Mouse (Mus musculus): ENCODE results near the gene Pde3b.
"Not testable (repeated sequence)": the region's sequence is repeated elsewhere in the genome, so short reads cannot be mapped to it uniquely, and the experiment has no call there.

The Pde3b gene

DNA sequence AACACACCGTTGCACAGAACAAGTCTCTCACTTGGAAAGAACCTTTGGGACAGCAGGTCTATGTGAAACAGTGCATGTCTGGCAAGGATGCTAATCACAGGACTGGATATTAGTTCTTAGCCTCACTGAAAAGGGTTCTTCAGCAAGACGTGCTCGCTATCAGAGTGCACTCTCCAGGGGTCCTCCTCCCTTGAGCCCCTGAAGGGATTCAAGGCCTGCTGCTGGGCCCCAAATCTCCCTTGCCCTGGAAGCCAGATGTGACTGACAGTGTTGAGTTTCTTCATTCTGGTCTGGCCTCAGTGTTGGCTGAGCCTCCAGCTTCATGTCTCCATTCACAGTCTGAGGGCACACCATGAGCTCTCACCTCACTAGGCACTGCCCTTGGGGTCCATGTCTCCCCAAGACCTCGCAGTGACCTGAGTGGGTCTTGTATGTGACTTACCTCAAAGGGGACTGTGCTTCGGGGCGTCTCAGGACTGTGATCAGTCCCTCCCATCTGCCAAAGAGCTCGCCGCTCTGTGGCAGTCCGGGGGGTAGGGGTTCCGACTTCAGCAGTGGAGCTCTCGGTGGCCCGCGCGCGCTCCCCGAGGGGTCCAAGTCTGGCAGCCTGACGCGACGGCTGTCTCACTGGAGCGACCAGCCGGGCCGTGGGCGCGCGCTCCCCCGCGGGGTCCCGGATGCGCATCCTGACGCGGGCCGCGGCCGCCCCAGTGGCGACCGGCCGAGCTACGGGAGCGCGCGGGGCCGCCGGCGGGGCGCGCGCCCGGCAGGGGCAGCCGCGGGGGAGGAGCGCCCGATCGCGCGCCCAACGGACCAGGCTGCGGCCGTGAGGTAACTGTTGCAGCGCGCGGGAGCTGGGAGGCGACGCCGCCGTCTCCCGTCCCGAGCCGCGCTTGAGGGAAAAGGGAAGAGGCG lies at the start of gene Pde3b:
Pde3b (plus strand) TSS at position 861 of the 915 bp plus-strand sequence.
- peak; percentile 26 to 33 for DNase-seq (ENCODE audit: low spot score in 2 of 2)

GRCm38 (mm10) chr7:114402130-114402529 lies 13.0 kb upstream of the Pde3b start:
- no peak for DNase-seq (ENCODE audit: low spot score in 2 of 2)

GRCm38 (mm10) chr7:114415336-114416020 lies 397 bp downstream of the Pde3b start:
- peak; percentile 46 to 58 for DNase-seq (ENCODE audit: low spot score in 2 of 2)

DNA sequence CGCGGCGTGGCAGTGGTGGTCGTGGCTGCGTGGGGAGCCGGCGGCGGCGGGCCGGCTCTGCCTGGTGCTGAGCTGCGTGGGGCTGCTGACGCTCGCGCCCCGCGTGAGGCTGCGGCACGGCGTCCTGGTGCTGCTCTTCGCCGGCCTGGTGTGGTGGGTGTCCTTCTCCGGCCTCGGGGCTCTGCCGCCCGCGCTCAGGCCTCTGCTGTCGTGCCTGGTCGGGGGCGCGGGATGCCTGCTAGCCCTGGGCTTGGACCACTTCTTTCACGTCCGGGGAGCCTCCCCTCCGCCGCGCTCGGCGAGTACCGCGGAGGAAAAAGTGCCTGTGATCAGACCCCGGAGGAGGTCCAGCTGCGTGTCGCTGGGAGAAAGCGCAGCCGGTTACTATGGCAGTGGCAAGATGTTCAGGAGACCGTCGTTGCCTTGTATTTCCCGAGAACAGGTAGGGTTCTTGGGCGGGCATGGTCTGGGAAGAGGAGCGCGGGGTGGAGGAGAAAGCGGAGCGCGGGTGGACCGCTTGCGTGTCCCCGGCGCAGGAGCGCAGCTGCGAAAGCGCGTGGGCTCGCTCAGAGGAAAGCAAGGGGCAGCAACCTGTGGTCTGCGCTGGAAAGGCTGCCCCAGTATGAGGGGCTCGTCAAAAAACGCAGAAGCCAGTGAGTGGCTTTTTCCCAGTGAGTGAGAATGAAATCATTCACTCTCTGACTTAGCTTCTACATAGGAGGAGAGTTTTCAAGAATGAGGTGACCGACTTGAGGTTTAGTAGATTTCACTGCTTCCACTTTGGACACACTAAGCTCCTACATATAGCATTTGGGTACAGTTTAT lies 1.2 kb downstream of the Pde3b start:
- peak in 1 of 2 experiments; percentile 49 for DNase-seq (ENCODE audit: low spot score in 2 of 2)

- DNase-seq (ENCODE audit: low spot score in 2 of 2), result not testable (repeated sequence)
Measured at GRCm38 (mm10) chr7:114419331-114419730, 4.2 kb downstream of the Pde3b start.

- no peak for DNase-seq (ENCODE audit: low spot score in 2 of 2)
Measured at GRCm38 (mm10) chr7:114420918-114421317, 5.8 kb downstream of the Pde3b start.

GRCm38 (mm10) chr7:114422224-114422623 lies 7.1 kb downstream of the Pde3b start:
- no peak for DNase-seq (ENCODE audit: low spot score in 2 of 2)

GRCm38 (mm10) chr7:114429768-114430167 lies 14.7 kb downstream of the Pde3b start:
- DNase-seq (ENCODE audit: low spot score in 2 of 2), result no peak

GRCm38 (mm10) chr7:114431966-114432365 lies 16.9 kb downstream of the Pde3b start:
- DNase-seq (ENCODE audit: low spot score in 2 of 2), result no peak

DNA sequence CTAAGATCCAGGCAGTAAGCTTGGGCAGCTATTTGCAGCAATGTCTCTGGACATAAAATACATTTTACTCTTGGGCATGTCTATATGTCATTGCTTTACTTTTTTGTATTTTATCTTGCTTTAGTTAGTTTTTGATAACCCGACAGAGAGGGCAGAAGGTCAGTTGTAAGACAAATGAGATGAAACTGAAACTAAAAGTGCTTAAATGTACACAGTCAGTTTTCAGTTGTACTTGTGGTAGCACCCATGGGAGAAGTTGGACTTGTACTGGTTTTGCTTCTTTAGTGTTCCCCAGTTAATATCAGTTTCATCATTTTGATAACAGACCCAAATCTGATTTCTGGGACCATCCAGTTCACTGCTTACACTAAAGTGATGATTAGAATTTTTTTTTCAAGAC lies 24.6 kb downstream of the Pde3b start:
- no peak for DNase-seq (ENCODE audit: low spot score in 2 of 2)

- no peak for DNase-seq (ENCODE audit: low spot score in 2 of 2)
Measured at GRCm38 (mm10) chr7:114440494-114440893, 25.4 kb downstream of the Pde3b start.

- DNase-seq (ENCODE audit: low spot score in 2 of 2), result no peak
Measured at GRCm38 (mm10) chr7:114452876-114453275, 37.8 kb downstream of the Pde3b start.

DNA sequence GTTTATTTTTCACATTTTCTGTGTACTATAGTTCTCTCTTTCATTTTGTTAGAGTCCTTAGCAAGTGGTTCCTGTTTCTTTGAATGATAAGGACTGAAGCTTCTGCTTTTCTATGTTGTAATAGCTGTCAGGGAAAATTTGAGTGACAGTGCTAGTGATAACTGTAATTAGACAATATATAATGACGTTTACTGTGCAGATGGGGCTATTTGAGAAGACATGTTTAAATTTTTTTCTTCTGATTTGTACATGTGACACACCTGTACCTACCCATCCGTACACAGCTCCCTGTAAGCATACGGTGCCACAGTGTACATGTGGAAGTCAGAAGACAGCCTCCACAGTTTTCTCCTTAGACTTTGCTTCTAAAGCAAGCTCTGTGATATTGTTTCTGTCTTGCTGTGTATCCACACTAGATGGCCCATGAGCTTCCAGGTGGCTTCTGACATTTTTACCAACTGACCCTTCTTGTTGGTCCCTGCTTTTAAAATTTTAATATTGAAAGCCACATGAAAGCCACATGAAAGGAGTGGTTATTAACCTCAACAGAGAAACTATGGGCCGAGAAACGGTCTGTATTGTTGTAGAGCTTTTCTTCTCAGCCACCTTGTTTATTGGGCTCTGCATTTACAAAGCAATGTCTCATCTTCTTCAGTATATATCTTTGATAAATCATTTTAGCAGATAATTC lies 38.4 kb downstream of the Pde3b start:
- DNase-seq (ENCODE audit: low spot score in 2 of 2), result no peak

GRCm38 (mm10) chr7:114454858-114455257 lies 39.8 kb downstream of the Pde3b start:
- DNase-seq (ENCODE audit: low spot score in 2 of 2), result no peak

- DNase-seq (ENCODE audit: low spot score in 2 of 2), result no peak
Measured at GRCm38 (mm10) chr7:114456904-114457303, 41.8 kb downstream of the Pde3b start.

DNA sequence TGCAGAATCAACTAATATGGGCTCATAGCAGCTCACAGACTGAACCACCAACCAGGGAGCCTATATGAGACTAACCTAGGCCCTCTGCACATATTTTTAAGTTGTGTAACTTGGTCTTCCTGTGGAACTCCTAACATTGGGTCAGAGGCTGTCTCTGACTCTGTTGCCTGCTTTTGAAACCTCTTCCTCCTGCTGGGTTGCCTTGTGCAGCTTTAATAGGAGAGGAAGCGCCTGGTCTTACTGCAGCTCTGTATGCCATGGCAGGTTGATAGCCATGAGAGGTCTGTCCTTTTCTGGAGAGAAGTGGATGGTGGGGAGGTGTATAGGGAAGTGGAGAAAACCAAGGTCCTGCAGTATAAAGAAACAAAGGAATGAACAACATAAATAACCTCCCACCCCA lies 44.8 kb downstream of the Pde3b start:
- DNase-seq (ENCODE audit: low spot score in 2 of 2), result no peak

- no peak for DNase-seq (ENCODE audit: low spot score in 2 of 2)
Measured at GRCm38 (mm10) chr7:114461727-114462126, 46.6 kb downstream of the Pde3b start.

DNA sequence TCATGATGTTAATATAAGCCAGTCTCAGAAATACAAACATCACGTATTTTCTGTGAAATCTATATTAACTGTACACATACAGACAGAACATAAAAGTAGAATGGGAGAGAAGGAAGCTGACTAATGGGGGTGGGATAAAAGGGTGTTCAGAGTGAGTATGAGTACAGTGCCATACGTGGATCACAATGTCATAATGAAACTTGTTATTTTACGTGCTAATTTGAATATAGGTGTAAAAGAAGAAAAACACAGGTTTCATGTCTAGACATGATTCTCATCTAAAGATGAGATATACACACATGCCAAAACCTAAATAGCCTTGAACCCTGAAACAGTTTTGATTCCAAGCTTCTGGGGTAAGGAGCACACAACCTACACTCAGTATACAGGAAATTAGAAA lies 51.3 kb downstream of the Pde3b start:
- no peak for DNase-seq (ENCODE audit: low spot score in 2 of 2)

DNA sequence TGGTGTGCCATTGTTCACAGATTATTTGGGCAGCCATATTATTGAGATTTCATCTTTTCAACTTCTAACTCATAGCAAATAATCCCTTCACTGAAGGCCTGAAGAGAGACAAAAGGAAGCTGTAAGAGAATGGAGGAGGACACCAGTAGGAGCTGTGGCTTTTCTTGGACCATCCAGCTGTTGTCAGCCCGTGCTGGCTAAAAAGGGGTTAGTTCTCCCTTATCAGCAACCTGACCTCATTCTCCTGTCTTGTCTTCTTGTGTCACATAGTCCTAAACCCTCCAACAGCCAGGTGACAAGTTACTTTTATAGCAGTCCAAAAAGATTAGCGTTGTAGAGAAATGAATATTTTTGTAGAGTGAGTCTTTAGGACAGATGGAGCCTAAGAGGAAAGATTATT lies 57.4 kb downstream of the Pde3b start:
- DNase-seq (ENCODE audit: low spot score in 2 of 2), result no peak

GRCm38 (mm10) chr7:114474889-114475288 lies 59.8 kb downstream of the Pde3b start:
- no peak for DNase-seq (ENCODE audit: low spot score in 2 of 2)

GRCm38 (mm10) chr7:114477884-114478283 lies 62.8 kb downstream of the Pde3b start:
- no peak for DNase-seq (ENCODE audit: low spot score in 2 of 2)

All from right cerebral cortex, adult 2 months (tissue).